Mouse (Mus musculus): ENCODE data around the gene Myrip. TPM values are rescaled to one million over a fixed set of nuclear protein-coding genes. Genes with fewer than 3 reads are reported as not detected.
A peak's percentile ranks its signal among the peaks of the same experiment; 100 is the strongest.

Myrip gene
- polyA plus RNA-seq, 1 experiment from 2014 or later, result 0.29 TPM

- WGBS, result 79% methylated on average over 6 of the region's 6 CpGs
- Histone ChIP-seq H3K27me3 (ENCODE audit: control insufficient read depth, insufficient read depth, low read depth, low read length) (no peaks in the 10 kb centered on the region), H3K4me1 (replicated peaks; ENCODE audit: control insufficient read depth, insufficient read depth, low read length) (no peaks in the 10 kb centered on the region), H3K36me3 (ENCODE audit: control insufficient read depth, insufficient read depth, low read length) (no peaks in the 10 kb centered on the region), H3K9me3 (ENCODE audit: control insufficient read depth, low read length) (no peaks in the 10 kb centered on the region), H3K9ac (ENCODE audit: low read length) (no peak overlapping the region), H3K4me3 (ENCODE audit: low read length) (no peak overlapping the region), H3K27ac (ENCODE audit: low read length) (peak overlapping the region; percentile 85; the same call in 1 of the 2 replicates), H3K4me2 (ENCODE audit: low read depth, low read length) (no peak overlapping the region)
- ATAC-seq (ENCODE audit: low read depth), result no peak
Observed at GRCm38 (mm10) chr9:120361656-120362055, 60.3 kb downstream of the Myrip start.

GRCm38 (mm10) chr9:120362684-120363083, 61.4 kb downstream of the Myrip start:
- Histone ChIP-seq H3K4me1 (replicated peaks; ENCODE audit: control insufficient read depth, insufficient read depth, low read length) (no peaks in the 10 kb centered on the region), H3K36me3 (ENCODE audit: control insufficient read depth, insufficient read depth, low read length) (no peaks in the 10 kb centered on the region), H3K9me3 (ENCODE audit: control insufficient read depth, low read length) (no peaks in the 10 kb centered on the region), H3K27ac (ENCODE audit: low read length) (no peak overlapping the region), H3K9ac (ENCODE audit: low read length) (no peak overlapping the region), H3K27me3 (ENCODE audit: control insufficient read depth, insufficient read depth, low read depth, low read length) (no peaks in the 10 kb centered on the region), H3K4me3 (ENCODE audit: low read length) (no peak overlapping the region), H3K4me2 (ENCODE audit: low read depth, low read length) (no peak overlapping the region)
- WGBS, result 53% methylated on average over 3 of the region's 3 CpGs
- no peak for ATAC-seq (ENCODE audit: low read depth)

- no peaks in the 10 kb centered on the region for H3K4me1 ChIP-seq (replicated peaks; ENCODE audit: control insufficient read depth, insufficient read depth, low read length)
- H3K4me3 ChIP-seq (ENCODE audit: low read length), result no peak overlapping the region
- WGBS, result 71% methylated on average over 19 of the region's 19 CpGs
- H3K36me3 ChIP-seq (ENCODE audit: control insufficient read depth, insufficient read depth, low read length), result no peaks in the 10 kb centered on the region
- no peak overlapping the region for H3K27ac ChIP-seq (ENCODE audit: low read length)
- H3K4me2 ChIP-seq (ENCODE audit: low read depth, low read length), result no peak overlapping the region
- no peaks in the 10 kb centered on the region for H3K27me3 ChIP-seq (ENCODE audit: control insufficient read depth, insufficient read depth, low read depth, low read length)
- no peak overlapping the region for H3K9ac ChIP-seq (ENCODE audit: low read length)
- no peaks in the 10 kb centered on the region for H3K9me3 ChIP-seq (ENCODE audit: control insufficient read depth, low read length)
- ATAC-seq (ENCODE audit: low read depth), result no peak
Observed at GRCm38 (mm10) chr9:120364653-120365283, 63.5 kb downstream of the Myrip start.

GRCm38 (mm10) chr9:120367526-120367925, 66.2 kb downstream of the Myrip start:
- no peak overlapping the region for H3K9ac ChIP-seq (ENCODE audit: low read length)
- WGBS, result 78% methylated on average over 1 of the region's 1 CpGs

GRCm38 (mm10) chr9:120371633-120372032, 70.3 kb downstream of the Myrip start:
- Histone ChIP-seq H3K4me1 (replicated peaks; ENCODE audit: control insufficient read depth, insufficient read depth, low read length) (no peaks in the 10 kb centered on the region), H3K4me2 (ENCODE audit: low read depth, low read length) (no peak overlapping the region), H3K4me3 (ENCODE audit: low read length) (no peak overlapping the region), H3K27ac (ENCODE audit: low read length) (no peak overlapping the region), H3K9me3 (ENCODE audit: control insufficient read depth, low read length) (no peaks in the 10 kb centered on the region), H3K36me3 (ENCODE audit: control insufficient read depth, insufficient read depth, low read length) (no peaks in the 10 kb centered on the region), H3K9ac (ENCODE audit: low read length) (no peak overlapping the region), H3K27me3 (ENCODE audit: control insufficient read depth, insufficient read depth, low read depth, low read length) (no peaks in the 10 kb centered on the region)
- no peak for ATAC-seq (ENCODE audit: low read depth)
- 79% methylated on average over 5 of the region's 5 CpGs for WGBS

More at GRCm38 (mm10) chr9:120367526-120367925, 66.2 kb downstream of the Myrip start:
- no peak for ATAC-seq (ENCODE audit: low read depth)
- no peak overlapping the region for H3K4me2 ChIP-seq (ENCODE audit: low read depth, low read length)
- H3K27me3 ChIP-seq (ENCODE audit: control insufficient read depth, insufficient read depth, low read depth, low read length), result no peaks in the 10 kb centered on the region
- no peak overlapping the region for H3K4me3 ChIP-seq (ENCODE audit: low read length)
- no peaks in the 10 kb centered on the region for H3K36me3 ChIP-seq (ENCODE audit: control insufficient read depth, insufficient read depth, low read length)
- H3K4me1 ChIP-seq (replicated peaks; ENCODE audit: control insufficient read depth, insufficient read depth, low read length), result no peaks in the 10 kb centered on the region
- no peaks in the 10 kb centered on the region for H3K9me3 ChIP-seq (ENCODE audit: control insufficient read depth, low read length)
- H3K27ac ChIP-seq (ENCODE audit: low read length), result no peak overlapping the region

- 76% methylated on average over 6 of the region's 6 CpGs for WGBS
- H3K9me3 ChIP-seq (ENCODE audit: control insufficient read depth, low read length), result no peaks in the 10 kb centered on the region
- ATAC-seq (ENCODE audit: low read depth), result no peak
- H3K4me1 ChIP-seq (replicated peaks; ENCODE audit: control insufficient read depth, insufficient read depth, low read length), result no peaks in the 10 kb centered on the region
- no peak overlapping the region for H3K27ac ChIP-seq (ENCODE audit: low read length)
- H3K27me3 ChIP-seq (ENCODE audit: control insufficient read depth, insufficient read depth, low read depth, low read length), result no peaks in the 10 kb centered on the region
- no peaks in the 10 kb centered on the region for H3K36me3 ChIP-seq (ENCODE audit: control insufficient read depth, insufficient read depth, low read length)
- H3K9ac ChIP-seq (ENCODE audit: low read length), result no peak overlapping the region
- no peak overlapping the region for H3K4me3 ChIP-seq (ENCODE audit: low read length)
- no peak overlapping the region for H3K4me2 ChIP-seq (ENCODE audit: low read depth, low read length)
Observed at GRCm38 (mm10) chr9:120372347-120372746, 71.0 kb downstream of the Myrip start.

- ATAC-seq (ENCODE audit: low read depth), result no peak
- WGBS, result 21% methylated on average over 11 of the region's 11 CpGs
- Histone ChIP-seq H3K4me3 (ENCODE audit: low read length) (no peak overlapping the region), H3K9ac (ENCODE audit: low read length) (no peak overlapping the region), H3K4me2 (ENCODE audit: low read depth, low read length) (no peak overlapping the region), H3K36me3 (ENCODE audit: control insufficient read depth, insufficient read depth, low read length) (no peaks in the 10 kb centered on the region), H3K27ac (ENCODE audit: low read length) (no peak overlapping the region), H3K4me1 (replicated peaks; ENCODE audit: control insufficient read depth, insufficient read depth, low read length) (no peaks in the 10 kb centered on the region), H3K27me3 (ENCODE audit: control insufficient read depth, insufficient read depth, low read depth, low read length) (no peaks in the 10 kb centered on the region), H3K9me3 (ENCODE audit: control insufficient read depth, low read length) (no peaks in the 10 kb centered on the region)
Observed at GRCm38 (mm10) chr9:120377726-120378125, 76.4 kb downstream of the Myrip start.

- 35% methylated on average over 9 of the region's 9 CpGs for WGBS
- no peak for ATAC-seq (ENCODE audit: low read depth)
- H3K27ac ChIP-seq (ENCODE audit: low read length), result no peak overlapping the region
- H3K4me3 ChIP-seq (ENCODE audit: low read length), result no peak overlapping the region
- H3K4me2 ChIP-seq (ENCODE audit: low read depth, low read length), result no peak overlapping the region
- H3K9ac ChIP-seq (ENCODE audit: low read length), result no peak overlapping the region
- no peaks in the 10 kb centered on the region for H3K36me3 ChIP-seq (ENCODE audit: control insufficient read depth, insufficient read depth, low read length)
- H3K27me3 ChIP-seq (ENCODE audit: control insufficient read depth, insufficient read depth, low read depth, low read length), result no peaks in the 10 kb centered on the region
- no peaks in the 10 kb centered on the region for H3K4me1 ChIP-seq (replicated peaks; ENCODE audit: control insufficient read depth, insufficient read depth, low read length)
- H3K9me3 ChIP-seq (ENCODE audit: control insufficient read depth, low read length), result no peaks in the 10 kb centered on the region
Observed at GRCm38 (mm10) chr9:120395188-120395587, 93.9 kb downstream of the Myrip start.

- WGBS, result 82% methylated on average over 7 of the region's 7 CpGs
- no peaks in the 10 kb centered on the region for H3K36me3 ChIP-seq (ENCODE audit: control insufficient read depth, insufficient read depth, low read length)
- H3K27ac ChIP-seq (ENCODE audit: low read length), result no peak overlapping the region
- H3K4me1 ChIP-seq (replicated peaks; ENCODE audit: control insufficient read depth, insufficient read depth, low read length), result no peaks in the 10 kb centered on the region
- no peak for ATAC-seq (ENCODE audit: low read depth)
- H3K9me3 ChIP-seq (ENCODE audit: control insufficient read depth, low read length), result no peaks in the 10 kb centered on the region
- no peaks in the 10 kb centered on the region for H3K27me3 ChIP-seq (ENCODE audit: control insufficient read depth, insufficient read depth, low read depth, low read length)
- no peak overlapping the region for H3K4me3 ChIP-seq (ENCODE audit: low read length)
- no peak overlapping the region for H3K9ac ChIP-seq (ENCODE audit: low read length)
- H3K4me2 ChIP-seq (ENCODE audit: low read depth, low read length), result no peak overlapping the region
Observed at GRCm38 (mm10) chr9:120396579-120397185, 95.4 kb downstream of the Myrip start.
